Mouse (Mus musculus) adrenal gland, postnatal 36 days (tissue): ENCODE measurements at regions not wholly inside any gene's neighbourhood (a gene's known extent, or its start where the extent isn't known, plus 50 kb on each side); places are given as distances from the start of the nearest gene placed in this dataset.

Experiments
- DNase-seq, 2 experiments: peaks; one replicate each; pipeline ENCODE4 v3.0.0; 2021; ENCODE audit warnings: mixed read lengths in 1 of 2

DNA sequence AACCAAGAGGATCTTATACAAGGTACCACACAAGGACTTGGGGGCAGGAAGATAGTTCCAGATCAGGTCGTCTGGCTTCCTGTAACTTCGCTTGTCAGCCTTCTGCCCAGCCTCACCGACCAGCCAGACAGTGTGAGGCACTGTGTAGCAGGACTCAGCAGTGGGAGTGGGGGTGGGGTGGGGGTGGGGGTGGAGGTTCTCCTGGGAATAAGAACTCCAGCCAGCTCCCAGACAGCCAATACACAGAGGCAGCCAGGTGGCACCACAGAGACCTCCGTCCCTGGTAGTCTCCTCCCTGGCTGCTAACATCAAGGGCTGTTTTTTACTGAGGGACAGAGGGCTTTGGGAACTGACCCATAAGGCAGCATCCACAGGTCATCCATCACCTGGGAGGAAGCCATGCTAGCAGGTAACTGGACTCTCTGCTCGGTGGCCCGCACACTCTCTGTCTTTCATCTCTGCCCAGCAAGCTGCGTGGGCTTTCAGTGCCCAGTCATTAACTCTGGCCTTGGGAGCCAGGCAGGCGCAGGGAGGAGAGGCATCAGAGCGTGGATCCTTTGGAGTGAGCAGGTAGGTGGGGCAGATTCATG is 60.3 kb upstream of the Wnt4 start:
- DNase-seq, result no peak

DNA sequence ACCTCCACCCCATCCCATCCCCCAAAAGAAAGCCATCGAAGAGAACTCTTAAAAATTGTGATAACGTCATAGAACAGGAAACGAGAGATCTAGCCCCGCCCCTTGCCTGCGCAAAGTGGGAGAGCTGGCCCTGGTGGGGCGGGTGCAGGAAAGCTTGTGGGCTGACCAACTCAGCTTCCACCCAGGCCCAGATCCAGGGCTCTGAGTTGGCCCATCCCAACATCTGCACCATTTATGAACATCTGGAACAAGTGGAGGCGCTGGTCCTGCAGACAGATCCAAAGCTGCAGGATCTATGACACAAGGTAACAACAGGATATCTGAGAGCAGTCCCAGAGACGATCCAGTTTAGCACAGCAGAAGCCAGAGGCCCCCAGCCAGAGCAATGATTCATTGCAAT is 62.7 kb upstream of the Wnt4 start:
- DNase-seq, result no peak

DNA sequence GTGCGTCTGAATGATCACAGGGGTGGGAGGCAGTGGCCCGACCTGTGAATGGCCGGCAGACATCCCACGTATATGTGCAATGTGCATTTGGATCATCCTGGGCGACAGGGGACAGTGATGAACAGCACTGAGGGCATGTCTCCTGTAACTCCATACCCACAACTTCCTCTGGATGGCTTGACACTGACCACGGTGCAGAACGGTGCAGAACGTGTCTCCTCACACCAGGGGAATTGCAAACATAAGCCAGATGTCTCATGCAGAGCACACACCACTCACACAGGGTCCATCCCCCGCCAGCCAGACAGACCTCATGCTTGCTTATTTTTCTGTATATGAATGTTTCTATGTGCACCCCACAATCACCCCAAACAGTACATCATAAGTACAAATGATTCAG is 64.4 kb upstream of the Wnt4 start:
- DNase-seq, result no peak

DNA sequence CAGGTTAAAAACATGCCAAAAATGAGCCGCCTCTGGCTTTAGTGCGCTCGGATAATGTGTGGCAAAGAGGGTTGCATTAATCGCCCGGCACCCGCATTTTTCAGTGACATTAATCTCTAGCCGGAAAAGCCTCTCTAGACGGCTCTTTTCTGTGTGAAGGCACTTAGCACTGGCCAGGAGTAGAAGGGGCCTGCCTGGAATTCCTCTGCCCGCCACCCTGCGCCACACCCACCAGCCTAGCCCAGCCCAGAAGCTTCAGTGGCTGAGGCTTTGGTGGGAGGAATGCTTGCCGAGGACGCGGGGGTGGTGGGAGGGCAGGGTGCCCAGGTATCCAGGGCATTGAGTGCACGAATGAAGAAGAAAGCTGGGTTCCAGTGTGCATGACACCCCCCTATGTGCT is 65.2 kb upstream of the Wnt4 start:
- DNase-seq, result no peak

DNA sequence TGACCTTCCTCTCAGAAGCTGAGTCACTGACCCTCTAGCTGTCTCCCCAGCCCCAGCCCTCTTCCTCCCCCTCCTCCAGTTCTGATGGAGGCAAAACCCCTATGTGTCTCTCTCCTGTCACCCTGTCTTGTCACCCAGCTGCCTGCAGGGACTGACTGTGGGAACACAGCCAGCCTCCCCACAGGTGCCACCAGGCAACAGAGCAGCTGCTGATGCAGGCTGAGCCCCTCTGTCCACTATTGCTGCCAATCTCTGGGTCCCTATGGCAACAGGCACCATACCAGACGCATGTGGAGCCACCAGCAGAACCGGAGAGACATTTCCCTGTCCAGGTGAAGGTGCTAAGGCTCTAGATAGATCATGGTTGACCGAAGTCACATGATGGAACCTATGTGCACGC is 66.0 kb upstream of the Wnt4 start:
- DNase-seq, result no peak

DNA sequence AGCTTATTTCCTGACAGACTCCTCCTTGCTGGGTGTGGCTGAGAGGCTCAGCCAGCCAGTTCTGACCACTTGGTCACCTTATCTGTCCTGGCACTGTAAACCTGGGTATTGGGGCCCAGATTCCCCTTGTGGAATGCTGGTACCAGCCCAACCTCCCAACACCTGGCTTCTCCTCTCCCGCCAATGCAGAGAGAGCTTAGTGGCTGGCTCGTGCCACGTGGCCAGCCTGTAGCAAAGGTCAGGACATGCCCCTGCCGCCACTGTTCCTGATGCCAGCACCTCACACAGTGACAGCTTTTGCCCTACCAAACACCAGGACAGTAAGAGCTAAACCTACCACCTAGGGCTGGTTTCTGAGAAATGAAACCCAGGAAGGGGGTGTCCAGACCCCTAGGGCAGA is 66.8 kb upstream of the Wnt4 start:
- no peak for DNase-seq

DNA sequence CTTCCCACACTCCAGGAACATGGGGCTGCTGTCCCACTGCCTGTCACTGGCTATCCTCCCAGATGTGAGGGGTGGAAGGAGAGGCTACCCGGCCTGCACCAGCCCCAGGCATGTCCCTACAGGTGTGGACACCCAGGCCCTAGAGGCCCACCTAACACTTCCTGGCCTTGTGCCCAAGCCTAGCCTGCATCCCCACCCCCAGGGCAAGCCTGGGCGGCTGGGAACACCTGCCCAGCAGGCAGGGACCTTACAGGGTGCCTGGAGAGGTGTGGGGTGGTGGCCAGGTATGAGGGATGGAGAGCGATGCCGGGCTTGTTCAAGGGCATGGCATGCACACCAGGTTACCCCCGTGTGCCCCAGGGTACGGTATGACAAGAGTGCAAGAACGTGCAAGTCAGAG is 76.3 kb upstream of the Wnt4 start:
- DNase-seq, result no peak

DNA sequence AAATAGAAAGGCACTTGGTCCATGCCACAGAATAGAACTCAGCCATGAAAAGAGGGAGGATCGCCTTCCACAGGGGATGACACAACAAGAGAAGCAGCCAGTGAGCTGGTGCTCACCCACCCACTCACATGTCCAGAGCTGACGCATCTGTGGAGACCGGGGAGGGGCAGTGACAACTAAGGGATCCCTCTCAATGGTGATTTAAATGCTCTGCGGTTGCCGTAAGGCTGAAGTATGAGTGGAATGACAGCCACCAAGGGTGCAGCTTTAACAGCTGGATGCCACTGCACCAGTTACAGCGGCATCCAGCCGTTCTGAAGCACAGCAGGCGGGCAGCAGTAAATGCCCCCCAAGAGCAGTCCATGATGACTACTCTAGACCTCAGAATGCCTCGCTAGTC is 76.9 kb upstream of the Wnt4 start:
- DNase-seq, result no peak

DNA sequence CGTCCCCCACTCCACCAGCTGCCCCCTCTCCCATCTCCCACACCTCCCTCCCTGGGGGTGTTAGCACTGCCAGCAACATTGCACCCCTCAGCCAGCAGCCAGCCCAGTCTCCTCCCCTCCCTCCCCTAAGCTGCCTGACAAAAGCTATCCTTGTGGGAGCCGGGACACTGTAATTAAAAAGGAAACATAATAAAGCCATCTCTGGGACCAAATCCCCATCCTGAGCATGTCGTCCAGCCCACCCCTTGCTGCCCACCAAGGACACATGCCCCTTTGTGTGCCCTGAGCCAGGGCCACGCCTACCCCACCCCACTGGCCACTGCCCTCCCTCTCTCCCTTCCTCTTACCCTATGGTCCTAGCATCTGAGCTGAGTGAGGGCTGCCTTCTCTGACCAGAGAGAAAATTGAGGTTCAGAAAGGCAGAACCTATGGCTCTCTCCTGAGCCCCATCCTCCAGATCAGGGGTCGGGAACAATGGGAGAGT is 80.8 kb upstream of the Wnt4 start:
- no peak for DNase-seq

DNA sequence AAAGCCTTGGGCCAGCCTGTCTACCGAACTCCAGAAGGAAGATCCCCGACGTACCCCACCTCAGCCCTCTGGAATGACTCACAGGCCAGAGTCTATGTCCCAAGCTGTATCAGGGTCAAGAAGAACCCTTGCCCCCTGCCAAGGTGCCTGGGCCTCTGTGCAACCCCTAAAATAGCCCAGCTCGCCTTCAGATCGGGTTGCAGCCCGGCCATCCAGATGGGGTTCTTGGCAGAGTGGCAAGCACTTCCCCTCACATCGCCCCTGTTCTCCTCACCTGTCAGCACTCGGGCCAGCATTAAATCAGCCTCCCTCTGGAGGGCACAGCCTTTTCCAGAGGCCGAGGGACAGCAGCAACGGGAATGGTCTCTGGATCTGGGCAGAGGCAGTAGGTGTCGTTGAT is 83.2 kb upstream of the Wnt4 start:
- DNase-seq, result no peak

DNA sequence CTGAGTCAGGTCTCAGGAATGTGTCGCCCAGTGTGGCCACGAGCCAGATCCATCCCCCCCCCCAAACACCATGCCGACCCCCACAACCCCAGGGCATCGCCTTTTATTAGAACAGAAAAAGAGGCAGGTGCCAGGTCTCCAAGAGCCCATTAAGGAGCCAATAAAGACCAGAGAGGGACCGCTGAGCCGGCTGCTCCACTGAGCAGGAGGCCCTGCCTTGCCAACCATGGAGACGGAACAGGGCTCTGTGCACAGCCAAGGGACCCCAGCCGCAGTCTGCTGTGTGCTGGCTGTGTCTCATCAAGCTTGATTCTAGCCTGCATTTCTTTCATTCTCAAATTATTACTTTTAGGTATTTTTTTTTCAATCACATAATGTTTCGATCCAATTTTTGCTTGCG is 86.7 kb upstream of the Wnt4 start:
- no peak for DNase-seq

DNA sequence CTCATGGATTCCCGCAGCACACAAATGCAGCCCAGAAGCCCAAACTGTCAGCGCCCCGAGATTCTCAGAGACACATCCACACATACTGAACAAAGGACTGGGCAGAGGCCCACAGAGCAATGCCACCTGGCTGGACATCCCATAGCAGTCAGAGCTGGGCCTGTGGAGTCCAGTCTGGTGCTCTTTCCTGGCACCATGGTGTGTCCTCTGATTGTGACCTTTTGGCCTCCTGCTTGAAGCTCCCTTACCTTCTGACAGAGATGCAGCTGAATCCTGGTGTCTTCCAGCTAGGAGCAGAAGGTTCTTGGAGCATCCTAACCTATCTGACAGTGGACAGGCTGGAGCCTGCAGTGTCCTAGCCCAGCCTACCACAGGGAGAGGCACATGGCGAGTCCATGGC is 87.5 kb upstream of the Wnt4 start:
- DNase-seq, result no peak

DNA sequence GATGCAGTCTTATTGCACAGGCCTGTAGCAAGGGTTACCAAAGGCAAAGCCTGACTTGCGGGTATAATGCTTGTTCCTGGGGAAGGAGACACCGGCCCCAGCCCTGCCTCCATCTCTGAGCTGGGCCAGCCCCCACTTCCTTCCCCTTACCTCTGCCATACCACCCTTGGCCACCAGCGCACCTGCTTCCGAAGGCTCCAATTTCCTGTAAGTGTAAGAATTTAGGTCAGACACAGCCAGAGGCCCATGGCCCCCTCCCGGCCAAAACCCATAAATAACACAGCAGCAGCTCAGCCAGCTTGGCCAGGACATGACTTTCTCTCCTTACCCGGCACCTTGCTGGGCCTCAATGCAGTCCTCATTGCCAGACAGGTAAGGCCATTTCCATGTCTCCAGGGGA is 88.2 kb upstream of the Wnt4 start:
- peak; percentile 13 to 34 for DNase-seq

DNA sequence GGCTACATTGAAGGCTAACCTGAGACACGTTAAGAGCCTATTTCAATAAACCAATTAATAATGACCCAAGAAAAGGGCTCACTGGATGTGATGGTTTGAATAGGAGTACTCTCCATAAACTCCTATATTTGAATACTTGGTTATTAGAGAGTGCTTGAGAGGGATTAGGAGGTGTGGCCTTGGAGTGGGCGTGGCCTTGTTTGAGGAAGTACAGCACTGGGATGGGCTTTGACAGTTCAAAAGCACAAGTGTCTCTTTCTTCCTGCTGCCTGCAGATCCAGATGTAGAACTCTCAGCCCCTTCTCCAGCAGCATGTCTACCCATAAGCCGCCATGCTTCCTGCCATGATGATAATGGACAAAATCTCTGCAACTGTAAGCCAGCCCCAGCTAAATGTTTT is 89.7 kb upstream of the Wnt4 start:
- no peak for DNase-seq

DNA sequence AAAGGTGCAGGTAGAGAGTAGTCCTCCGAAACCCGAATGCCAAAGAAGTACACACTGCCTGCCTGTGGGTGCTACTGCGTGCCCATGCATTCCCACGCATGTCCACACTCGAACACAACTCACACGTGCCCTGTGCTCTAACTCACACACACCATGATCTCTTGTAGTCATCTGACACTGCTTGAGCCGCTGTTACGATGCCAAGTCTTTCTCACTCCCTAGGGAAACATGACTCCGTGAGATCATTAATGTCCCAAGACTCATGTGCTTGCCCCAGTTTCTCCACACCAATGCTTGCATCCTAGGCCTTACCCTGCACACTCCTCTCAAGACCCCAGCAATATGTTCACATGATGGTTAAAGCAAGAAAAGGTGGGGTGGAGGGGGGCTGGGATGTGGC is 90.2 kb upstream of the Wnt4 start:
- DNase-seq, result no peak

DNA sequence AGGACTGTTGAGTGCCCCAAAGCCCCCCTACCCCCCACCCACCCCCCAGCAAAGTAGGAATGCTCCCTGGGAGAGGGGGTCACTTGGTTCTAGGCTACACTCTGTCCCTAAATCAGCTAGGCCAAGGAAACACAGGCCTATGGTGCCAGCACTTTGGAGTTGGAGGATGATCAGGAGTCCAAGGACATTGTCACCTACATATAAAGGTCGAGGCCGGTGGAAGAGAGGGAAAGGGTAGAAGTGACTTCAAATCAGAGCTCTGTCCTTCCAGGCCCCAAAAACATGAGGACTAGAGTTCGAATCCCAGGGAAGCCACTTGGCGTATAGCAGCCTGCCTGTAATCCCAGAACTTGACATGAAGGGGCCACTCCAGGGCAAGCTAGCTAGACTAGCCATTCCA is 92.3 kb upstream of the Wnt4 start:
- DNase-seq, result peak; percentile 28 to 54

DNA sequence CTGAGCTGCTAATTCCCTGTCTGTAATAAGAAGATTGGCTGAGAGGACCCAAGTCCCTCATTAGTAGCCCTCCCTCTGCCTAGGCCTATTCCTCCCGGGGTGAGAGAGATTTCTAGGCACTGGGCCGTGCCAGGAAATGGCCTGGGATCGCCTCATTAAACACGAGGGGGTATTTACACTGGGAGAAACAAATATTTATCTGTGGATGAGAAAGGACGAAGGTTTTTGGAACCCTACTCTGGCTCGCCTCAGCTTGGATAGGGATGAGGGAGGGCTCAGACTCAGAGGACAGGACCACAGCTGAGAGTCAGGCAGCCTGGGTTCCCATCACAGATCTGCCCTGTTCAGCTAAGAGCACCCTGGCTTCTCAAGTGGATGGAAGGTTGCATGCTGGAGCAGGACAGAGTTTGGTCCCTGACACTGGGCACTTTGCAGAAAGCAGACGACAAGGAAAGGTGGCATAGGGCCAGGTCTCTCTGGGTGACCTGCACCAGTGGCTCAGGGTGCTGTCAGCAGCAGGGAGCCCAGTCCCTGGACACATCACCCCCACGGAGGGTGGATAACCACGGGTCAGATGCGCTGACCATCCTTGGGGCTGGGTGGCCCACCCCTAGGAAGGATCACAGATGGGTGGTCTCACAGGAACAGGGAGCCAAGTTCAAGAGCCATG is 94.0 kb upstream of the Wnt4 start:
- peak; percentile 30 to 45 for DNase-seq

DNA sequence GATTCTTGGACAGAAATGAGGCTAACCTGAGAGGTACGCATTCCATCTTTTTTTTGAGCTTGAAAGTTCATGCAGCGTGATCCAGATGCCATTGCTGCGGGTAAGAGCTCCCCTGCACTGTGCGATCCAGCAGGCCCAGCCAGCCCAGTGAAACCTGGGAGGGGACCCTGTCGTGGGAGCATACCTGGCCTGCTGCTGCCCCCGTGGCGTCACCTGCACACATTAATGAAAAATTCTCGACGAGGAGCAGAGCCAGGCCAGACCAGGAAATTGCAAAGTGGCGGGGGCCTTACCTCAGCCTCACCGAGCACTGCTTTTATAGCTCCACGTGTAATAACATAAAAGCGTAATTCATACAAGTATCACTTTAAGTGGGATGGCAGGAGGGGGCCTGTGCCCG is 94.7 kb upstream of the Wnt4 start:
- DNase-seq, result no peak

DNA sequence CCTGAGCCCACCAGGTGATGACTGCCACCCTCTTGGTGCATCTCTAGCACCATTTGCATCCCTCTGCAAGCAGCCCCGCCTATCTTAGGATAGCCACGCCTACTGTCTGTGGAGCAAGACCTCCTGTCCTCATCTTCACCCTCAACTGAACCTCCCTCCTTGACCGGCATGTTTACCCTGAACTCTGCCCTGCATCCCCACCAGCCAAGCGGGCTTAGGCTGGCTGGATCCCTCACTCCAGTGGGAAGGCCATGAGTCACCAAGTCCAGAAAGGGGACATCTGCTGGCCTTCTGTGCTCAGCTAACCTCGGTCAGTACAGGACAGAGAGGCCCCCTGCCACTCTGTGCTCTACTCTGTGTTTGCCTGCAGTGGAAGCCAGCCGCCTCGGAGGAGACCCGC is 96.0 kb upstream of the Wnt4 start:
- peak in 1 of 2 experiments; percentile 27 for DNase-seq

DNA sequence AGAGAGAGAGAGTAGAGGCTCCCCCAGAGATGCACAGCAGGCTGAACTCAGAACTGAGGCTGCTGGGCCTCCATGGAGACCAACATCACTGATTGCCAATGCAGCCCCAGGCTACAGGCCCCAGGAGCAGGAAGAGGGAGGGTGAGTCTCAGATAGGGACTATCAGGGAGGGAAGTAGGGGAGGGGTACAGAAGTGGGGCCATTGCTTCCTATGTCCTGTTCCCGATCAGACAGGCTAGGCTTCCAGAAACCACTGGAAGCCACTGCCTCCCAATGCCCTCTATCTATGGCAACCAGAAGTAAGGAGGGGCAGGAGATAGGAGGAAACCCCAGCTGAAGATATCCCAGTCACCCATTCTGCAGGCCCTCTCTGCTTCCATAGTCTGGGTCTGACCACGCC is 97.2 kb upstream of the Wnt4 start:
- no peak for DNase-seq

DNA sequence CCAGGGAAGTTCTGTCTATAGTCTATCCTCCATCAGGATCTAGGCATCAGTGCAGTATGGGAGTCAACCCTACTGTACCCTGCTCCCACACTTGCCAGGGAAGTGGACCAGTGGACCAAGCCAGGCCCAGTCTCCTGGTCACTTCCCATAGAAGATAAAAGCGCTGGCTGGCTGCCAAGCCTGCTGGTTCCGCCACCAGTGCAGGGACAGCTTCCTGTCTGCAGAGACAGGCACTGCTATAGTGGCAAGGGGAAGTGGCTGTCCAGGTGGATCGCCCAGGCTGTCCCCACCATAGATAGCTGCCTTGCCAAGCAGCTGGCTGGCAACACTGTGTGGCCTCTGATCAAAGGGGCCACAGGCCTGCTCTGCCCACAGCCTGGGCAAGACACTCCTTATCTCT is 98.5 kb upstream of the Wnt4 start:
- peak; percentile 79 to 83 for DNase-seq

DNA sequence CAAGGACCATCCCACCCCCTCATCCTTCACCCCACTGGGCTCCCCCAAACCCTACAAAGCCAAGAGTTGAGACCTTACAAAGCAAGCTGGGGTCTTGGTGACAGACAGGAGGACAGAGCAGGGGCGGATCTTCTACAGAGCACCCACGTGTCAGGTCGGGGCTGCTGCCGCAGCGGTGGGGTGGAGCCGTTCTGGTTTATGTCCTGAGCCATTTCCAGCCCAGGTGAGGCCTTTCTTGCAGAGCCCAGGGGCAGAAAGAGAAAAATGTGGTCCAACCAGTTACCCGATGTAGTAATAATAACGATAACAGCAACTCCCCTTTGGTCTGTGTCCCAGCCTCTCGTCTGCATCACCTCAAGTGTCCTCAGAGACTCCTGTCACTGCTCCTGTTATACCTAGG is 112.4 kb upstream of the Wnt4 start:
- DNase-seq, result no peak

DNA sequence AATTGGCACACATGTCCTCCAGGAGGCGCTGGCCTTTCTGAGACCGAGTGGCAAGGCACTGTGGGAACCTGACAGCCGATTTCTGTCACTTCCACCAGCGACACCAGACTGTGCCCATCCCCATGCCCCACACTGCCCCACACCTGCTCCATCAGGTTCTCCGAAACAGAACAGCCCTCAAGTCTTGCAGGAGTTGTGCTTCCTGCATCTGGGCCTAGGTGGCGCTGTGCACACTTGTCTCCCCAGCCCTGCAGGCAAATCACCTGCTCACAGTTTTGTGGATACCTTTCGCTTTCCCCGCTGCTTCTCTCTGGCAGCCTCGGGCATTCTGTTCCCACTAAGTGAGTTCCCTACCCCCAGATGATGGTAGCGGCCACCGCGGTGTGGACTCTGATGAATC is 112.9 kb upstream of the Wnt4 start:
- DNase-seq, result peak; percentile 86 to 87

DNA sequence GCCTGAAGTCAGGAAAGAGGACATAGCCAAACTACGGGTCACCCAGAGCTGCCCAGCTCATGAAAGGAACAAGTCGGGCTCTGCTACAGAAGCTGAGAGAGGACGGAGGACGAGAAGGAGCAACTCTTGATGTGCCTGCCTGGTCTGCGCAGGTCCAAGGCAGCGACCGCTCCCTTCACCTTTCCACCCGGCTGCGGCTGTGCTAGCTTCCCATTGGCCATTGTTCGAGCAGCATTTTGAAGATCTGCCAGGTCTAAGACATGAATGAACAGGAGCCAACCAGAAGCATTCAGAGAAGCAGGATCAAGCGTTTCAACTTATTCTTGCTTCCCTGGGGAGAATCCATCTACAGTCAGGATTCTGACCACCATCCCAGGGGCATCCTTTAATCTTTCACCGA is 113.3 kb upstream of the Wnt4 start:
- DNase-seq, result no peak

DNA sequence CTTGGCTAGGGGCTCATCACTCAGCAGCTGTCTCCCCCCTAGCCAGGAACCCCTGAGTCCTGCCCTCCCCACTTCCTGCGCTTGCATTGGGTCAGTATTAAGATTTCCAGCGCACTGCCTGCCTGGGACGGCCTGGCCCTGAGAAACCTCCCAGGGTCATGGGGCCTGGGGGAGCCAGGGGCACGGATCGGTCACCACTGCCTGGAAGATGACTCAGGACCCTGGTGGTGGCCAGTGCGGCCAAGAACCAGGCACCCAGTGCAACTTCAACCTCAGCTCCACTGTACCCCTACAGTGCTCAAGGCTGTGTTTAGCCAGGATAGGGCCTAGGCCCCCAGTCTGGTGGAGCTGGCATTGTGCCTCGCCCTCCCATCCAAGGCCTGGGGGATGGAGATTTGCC is 111.9 kb upstream of the Zbtb40 start:
- DNase-seq, result peak; percentile 69 to 77
